8 mouse cellular contexts compared by ENCODE assay signal in the genomic region with DNA sequence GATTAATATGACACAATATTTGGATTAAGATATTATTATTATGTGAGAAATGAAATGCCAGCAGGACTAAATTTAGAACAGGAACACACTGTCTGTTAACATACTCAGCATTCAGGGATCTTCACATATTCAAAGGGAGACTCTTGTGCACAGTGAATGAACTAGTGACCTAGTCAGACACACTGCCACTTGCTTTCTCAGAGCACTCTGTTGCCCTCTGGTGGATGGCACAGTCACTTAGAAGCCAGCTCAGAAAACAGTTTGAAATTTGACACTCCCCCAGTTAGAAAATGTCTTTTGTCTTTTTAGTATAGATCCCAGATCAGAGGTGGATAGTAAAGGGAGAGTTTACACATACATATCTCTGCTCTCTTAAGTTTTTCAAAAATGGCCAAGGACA.
DNase-seq lines count a peak whose midpoint lies in the region; ATAC-seq and TF ChIP-seq lines count a peak whose summit lies in the region.

No protein-coding gene starts in this region.

- TF ChIP-seq CTCF in forebrain, postnatal 0 days (IDR thresholded peaks at IDR 0.05; ENCODE audit: low read depth), result peak; percentile 86
- TF ChIP-seq CTCF in hindbrain, postnatal 0 days (IDR thresholded peaks at IDR 0.05; ENCODE audit: low read depth), result peak; percentile 90

- H3K9me3 ChIP-seq in midbrain, embryonic 10.5 days (replicated peaks), result no peaks in the 10 kb centered on the region
- H3K9me3 ChIP-seq in midbrain, embryonic 13.5 days, result no peaks in the 10 kb centered on the region
- no peaks in the 10 kb centered on the region for H3K9me3 ChIP-seq in forebrain, postnatal 0 days (ENCODE audit: low read length)
- no peaks in the 10 kb centered on the region for H3K9me3 ChIP-seq in hindbrain, postnatal 0 days (ENCODE audit: low read length)

- no peaks in the 10 kb centered on the region for H3K36me3 ChIP-seq in midbrain, embryonic 10.5 days
- H3K36me3 ChIP-seq in midbrain, embryonic 13.5 days, result no peaks in the 10 kb centered on the region
- no peaks in the 10 kb centered on the region for H3K36me3 ChIP-seq in forebrain, postnatal 0 days (ENCODE audit: insufficient read depth)
- H3K36me3 ChIP-seq in hindbrain, postnatal 0 days (ENCODE audit: insufficient read depth, low read length), result no peaks in the 10 kb centered on the region
- no peaks in the 10 kb centered on the region for H3K36me3 ChIP-seq in splenic B cell, adult 2 months (ENCODE audit: control insufficient read depth, insufficient read depth, low read length, poor library complexity, severe bottlenecking)

- no peak overlapping the region for H3K27ac ChIP-seq in midbrain, embryonic 10.5 days (replicated peaks)
- no peak overlapping the region for H3K27ac ChIP-seq in midbrain, embryonic 13.5 days
- H3K27ac ChIP-seq in forebrain, postnatal 0 days (ENCODE audit: low read depth, low read length), result no peak overlapping the region
- H3K27ac ChIP-seq in hindbrain, postnatal 0 days, result no peak overlapping the region

- H3K4me3 ChIP-seq in midbrain, embryonic 10.5 days, result no peak overlapping the region
- H3K4me3 ChIP-seq in midbrain, embryonic 13.5 days (replicated peaks), result no peak overlapping the region
- H3K4me3 ChIP-seq in forebrain, postnatal 0 days (ENCODE audit: low read depth, low read length), result no peak overlapping the region
- H3K4me3 ChIP-seq in hindbrain, postnatal 0 days (ENCODE audit: low read length), result no peak overlapping the region

- no peaks in the 10 kb centered on the region for H3K27me3 ChIP-seq in midbrain, embryonic 10.5 days (ENCODE audit: low read depth, poor library complexity, severe bottlenecking)
- H3K27me3 ChIP-seq in midbrain, embryonic 13.5 days, result no peaks in the 10 kb centered on the region
- H3K27me3 ChIP-seq in forebrain, postnatal 0 days (ENCODE audit: insufficient read depth, low read length), result no peaks in the 10 kb centered on the region
- no peaks in the 10 kb centered on the region for H3K27me3 ChIP-seq in hindbrain, postnatal 0 days (ENCODE audit: insufficient read depth, low read length)
- no peaks in the 10 kb centered on the region for H3K27me3 ChIP-seq in splenic B cell, adult 2 months (ENCODE audit: control insufficient read depth, insufficient read depth, low read length, poor library complexity, severe bottlenecking)

- H3K4me1 ChIP-seq in midbrain, embryonic 10.5 days, result no peaks in the 10 kb centered on the region
- no peaks in the 10 kb centered on the region for H3K4me1 ChIP-seq in midbrain, embryonic 13.5 days (replicated peaks)
- H3K4me1 ChIP-seq in forebrain, postnatal 0 days (ENCODE audit: insufficient read depth), result no peaks in the 10 kb centered on the region
- H3K4me1 ChIP-seq in hindbrain, postnatal 0 days (ENCODE audit: insufficient read depth, low read length), result no peaks in the 10 kb centered on the region

- no peak overlapping the region for H3K9ac ChIP-seq in midbrain, embryonic 13.5 days (replicated peaks)
- H3K9ac ChIP-seq in forebrain, postnatal 0 days, result no peak overlapping the region
- H3K9ac ChIP-seq in hindbrain, postnatal 0 days (replicated peaks; ENCODE audit: low read length), result no peak overlapping the region

- no peak for ATAC-seq in midbrain, embryonic 13.5 days
- ATAC-seq in forebrain, postnatal 0 days, result 0 out of 2 replicates have a peak, but pooled peaks have one; percentile 23
- no peak for ATAC-seq in hindbrain, postnatal 0 days
- ATAC-seq in megakaryocyte-erythroid progenitor cell, adult 5-6 weeks (replicated peaks; ENCODE audit: low FRiP score, low TSS enrichment, poor library complexity, severe bottlenecking), result peak; percentile 87

- H3K4me2 ChIP-seq in midbrain, embryonic 13.5 days (replicated peaks), result no peak overlapping the region
- H3K4me2 ChIP-seq in forebrain, postnatal 0 days (ENCODE audit: low read depth), result no peak overlapping the region
- H3K4me2 ChIP-seq in hindbrain, postnatal 0 days (ENCODE audit: low read depth, low read length), result no peak overlapping the region

- DNase-seq in midbrain, embryonic 10.5 days (ENCODE audit: low spot score), result peak; percentile 65
- DNase-seq in c-Kit-positive CD71-negative TER-119-negative erythroid progenitor cells, embryonic 14.5 days (ENCODE audit: low read depth), result peak; percentile 43
- DNase-seq in forebrain, postnatal 0 days, result peak; percentile 71
- peak; percentile 82 for DNase-seq in hindbrain, postnatal 0 days (ENCODE audit: low spot score)
- DNase-seq in left cerebral cortex, adult 11 months (ENCODE audit: low spot score), result peak; percentile 41
- DNase-seq in splenic B cell, adult 2 months (ENCODE audit: low read depth, low spot score), result peak; percentile 70

Comparison
In these comparisons a context has a peak if more than half of its experiments do, and no peak if none do; other contexts are left out.
1. ATAC-seq: peak in forebrain, postnatal 0 days (single experiment) and megakaryocyte-erythroid progenitor cell, adult 5-6 weeks (single experiment); none in midbrain, embryonic 13.5 days (single experiment) and hindbrain, postnatal 0 days (single experiment).
2. Peak in every context shown above with its lines, with median percentiles within 50 percentile points of each other: DNase-seq.